Mouse (Mus musculus) thymus, adult 2 months (tissue): ENCODE results near the gene Zfp365. TPM values are rescaled to one million over a fixed set of nuclear protein-coding genes. Genes with fewer than 3 reads are reported as not detected.

Experiments
- DNase-seq: peaks from one replicate; pipeline ENCODE4 v3.0.0; 2021
- H3K27ac ChIP-seq: fragments of 200-500 bp; 2 replicates; pipeline ENCODE4 v1.5.1; 2012; ENCODE audit warnings: low read length, control low read depth; ENCODE audit not compliant: control insufficient read depth, insufficient read depth
- H3K27me3 ChIP-seq: fragments of 200-500 bp; 2 replicates; pipeline ENCODE4 v1.6.1; 2012; ENCODE audit warnings: mild to moderate bottlenecking, low read length, moderate library complexity, mixed read lengths; ENCODE audit not compliant: control insufficient read depth, insufficient read depth
- H3K36me3 ChIP-seq: fragments of 200-500 bp; 2 replicates; pipeline ENCODE4 v1.6.1; 2012; ENCODE audit warnings: mild to moderate bottlenecking, low read length, moderate library complexity; ENCODE audit not compliant: control insufficient read depth, insufficient read depth
- H3K4me1 ChIP-seq: fragments of 200-500 bp; replicated peaks from 2 replicates; pipeline ENCODE4 v1.6.1; 2012; ENCODE audit warnings: low read length; ENCODE audit not compliant: control insufficient read depth, insufficient read depth
- H3K4me3 ChIP-seq: fragments of 200-500 bp; 2 replicates; pipeline ENCODE4 v1.5.1; 2012; ENCODE audit warnings: mild to moderate bottlenecking, low read length, control low read depth, moderate library complexity; ENCODE audit not compliant: control insufficient read depth, insufficient read depth
- CTCF ChIP-seq: fragments of 200-500 bp; IDR thresholded peaks from 2 replicates; pipeline ENCODE4 v1.5.1; 2012; ENCODE audit warnings: mild to moderate bottlenecking, control low read depth, low read length, moderate library complexity, borderline replicate concordance; ENCODE audit not compliant: control insufficient read depth, poor library complexity, insufficient read depth; ENCODE audit errors: extremely low read depth
- POLR2A ChIP-seq: fragments of 200-500 bp; IDR thresholded peaks from 2 replicates; pipeline ENCODE4 v1.6.1; 2012; ENCODE audit warnings: mild to moderate bottlenecking, low read length, control low read depth, moderate library complexity; ENCODE audit not compliant: control insufficient read depth, poor library complexity, insufficient read depth; ENCODE audit errors: extremely low read depth
- WGBS: fragments of 180-500 bp; shearing (Covaris S2); methylation state at CpG from one replicate; pipeline ENCODE4 v1.1.7; 2018; 5-methylcytosine and 5-hydroxymethylcytosine counted together
- polyA plus RNA-seq: library from polyadenylated mRNA; depleted of rRNA; stranded (reverse); fragments of >200 nt; gene quantifications from 2 replicates; pipeline ENCODE4 v1.2.3, GENCODE M21; 2012

Gene Zfp365
- polyA plus RNA-seq, 1 experiment: 1.00 TPM

DNA sequence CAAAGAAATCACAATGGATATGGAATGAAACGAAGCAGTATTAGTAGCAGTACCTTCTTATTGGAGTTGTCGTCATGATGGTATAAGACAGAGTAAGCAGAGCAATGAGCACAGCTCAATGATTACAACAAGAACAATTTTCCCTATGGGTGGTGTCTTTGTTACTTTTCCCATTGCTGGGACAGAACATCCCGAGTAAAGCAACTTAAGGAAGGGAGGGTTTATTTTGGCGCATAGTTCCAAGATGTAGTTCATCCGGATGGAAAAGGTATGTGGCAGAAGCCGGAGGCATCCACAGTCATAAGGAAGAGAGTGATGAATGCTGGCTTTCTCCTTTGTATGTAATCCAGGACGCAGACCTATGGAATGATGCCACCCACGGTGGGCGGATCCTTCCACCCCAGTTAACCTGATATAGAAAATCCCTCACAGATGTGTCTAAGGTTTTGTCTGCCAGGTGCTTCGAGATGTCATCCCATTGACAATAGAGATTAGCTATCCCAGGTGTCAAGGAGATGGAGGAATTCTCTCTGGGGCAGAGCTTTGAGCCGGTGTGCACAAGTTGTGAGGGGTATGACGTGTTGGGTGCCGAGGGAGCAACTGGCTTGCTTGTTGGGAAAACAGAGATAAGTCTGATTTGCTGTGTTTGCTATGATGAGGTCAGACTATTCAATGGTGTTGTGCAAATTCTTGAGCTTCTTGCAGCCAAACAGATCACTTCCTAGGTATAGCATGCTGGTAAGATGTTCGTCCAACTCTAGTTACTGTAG is 55.5 kb downstream of the Zfp365 start:
- H3K27ac ChIP-seq: no peak overlapping the region
- H3K4me1 ChIP-seq: no peaks in the 10 kb centered on the region
- H3K27me3 ChIP-seq: no peaks in the 10 kb centered on the region
- 97% methylated on average over 14 of the region's 14 CpGs for WGBS
- no peaks in the 10 kb centered on the region for H3K36me3 ChIP-seq
- TF ChIP-seq CTCF (no peak), POLR2A (no peak)
- H3K4me3 ChIP-seq: no peak overlapping the region
- DNase-seq: no peak

DNA sequence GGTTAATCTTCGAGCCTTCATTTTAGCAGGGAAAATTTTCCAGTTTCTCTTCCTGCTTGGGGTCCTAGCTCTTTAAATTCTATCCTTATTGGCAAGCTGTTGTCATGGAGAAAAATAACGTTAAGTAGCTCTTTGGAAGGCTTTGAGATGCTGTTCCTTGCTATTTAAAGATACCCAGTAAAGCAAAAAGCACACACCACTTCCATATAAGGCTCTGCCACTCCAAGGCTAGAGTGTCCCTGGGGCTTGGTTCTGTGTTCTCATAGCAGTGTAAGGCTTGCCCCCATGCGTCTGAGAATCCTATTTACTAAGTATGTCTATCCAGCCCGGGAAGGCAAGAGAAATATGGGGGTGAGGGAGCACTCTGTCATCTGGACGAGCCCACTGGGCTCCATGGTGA is 56.7 kb downstream of the Zfp365 start:
- WGBS: 85% methylated on average over 5 of the region's 5 CpGs
- no peaks in the 10 kb centered on the region for H3K4me1 ChIP-seq
- no peaks in the 10 kb centered on the region for H3K36me3 ChIP-seq
- no peak for TF ChIP-seq POLR2A
- no peak for TF ChIP-seq CTCF
- H3K27ac ChIP-seq: no peak overlapping the region
- no peak for DNase-seq
- no peaks in the 10 kb centered on the region for H3K27me3 ChIP-seq
- no peak overlapping the region for H3K4me3 ChIP-seq

- 49% methylated on average over 6 of the region's 6 CpGs for WGBS
- no peak for DNase-seq
- TF ChIP-seq POLR2A (no peak), CTCF (no peak)
- Histone ChIP-seq H3K4me3 (no peak overlapping the region), H3K36me3 (no peaks in the 10 kb centered on the region), H3K4me1 (no peaks in the 10 kb centered on the region), H3K27ac (no peak overlapping the region), H3K27me3 (no peaks in the 10 kb centered on the region)
These were observed 60.1 kb downstream of the Zfp365 start for GRCm38 (mm10) chr10:67852411-67852810.

GRCm38 (mm10) chr10:67851079-67851478 is 61.4 kb downstream of the Zfp365 start:
- TF ChIP-seq POLR2A: no peak
- no peak for TF ChIP-seq CTCF
- Histone ChIP-seq H3K27ac (no peak overlapping the region), H3K4me1 (no peaks in the 10 kb centered on the region), H3K4me3 (no peak overlapping the region), H3K36me3 (no peaks in the 10 kb centered on the region), H3K27me3 (no peaks in the 10 kb centered on the region)
- no peak for DNase-seq
- 91% methylated on average over 6 of the region's 6 CpGs for WGBS

- Histone ChIP-seq H3K4me3 (no peak overlapping the region), H3K27me3 (no peaks in the 10 kb centered on the region), H3K27ac (no peak overlapping the region), H3K4me1 (no peaks in the 10 kb centered on the region), H3K36me3 (no peaks in the 10 kb centered on the region)
- WGBS: 92% methylated on average over 14 of the region's 14 CpGs
- no peak for DNase-seq
- no peak for TF ChIP-seq POLR2A
- no peak for TF ChIP-seq CTCF
These were observed 66.3 kb downstream of the Zfp365 start for GRCm38 (mm10) chr10:67846016-67846650.

DNA sequence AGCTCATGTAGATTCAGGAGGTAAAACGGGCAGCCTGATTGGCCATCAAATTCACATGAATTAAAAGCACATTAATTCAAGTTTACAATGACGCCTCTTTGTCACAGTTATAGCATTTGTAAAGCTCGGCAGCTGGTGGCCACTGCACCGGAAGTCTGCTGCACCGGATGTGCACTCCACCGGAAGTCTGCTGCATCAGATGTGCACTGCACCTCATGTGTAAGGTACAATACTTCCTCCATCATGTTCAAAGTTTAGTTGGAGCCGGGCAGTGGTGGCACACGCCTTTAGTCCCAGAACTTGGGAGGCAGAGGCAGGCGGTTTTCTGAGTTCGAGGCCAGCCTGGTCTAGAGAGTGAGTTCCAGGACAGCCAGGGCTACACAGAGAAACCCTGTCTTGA is 70.9 kb downstream of the Zfp365 start:
- no peaks in the 10 kb centered on the region for H3K27me3 ChIP-seq
- H3K4me1 ChIP-seq: no peaks in the 10 kb centered on the region
- no peaks in the 10 kb centered on the region for H3K36me3 ChIP-seq
- WGBS: 77% methylated on average over 10 of the region's 10 CpGs
- H3K27ac ChIP-seq: no peak overlapping the region
- DNase-seq: no peak
- TF ChIP-seq POLR2A (no peak), CTCF (no peak)
- no peak overlapping the region for H3K4me3 ChIP-seq
